Mouse (Mus musculus) limb, embryonic 10.5 days (tissue): ENCODE results near the gene 1700023F06Rik. TPM values are rescaled to one million over a fixed set of nuclear protein-coding genes. Genes with fewer than 3 reads are reported as not detected.
"Not testable (repeated sequence)": the region's sequence is repeated elsewhere in the genome, so short reads cannot be mapped to it uniquely, and the experiment has no call there.

Source experiments
- DNase-seq: peaks from one replicate; pipeline ENCODE4 v3.0.0-alpha.2; 2017; ENCODE audit warnings: low spot score
- H3K27ac ChIP-seq: fragments of 300-500 bp; sonication (generic); 2 replicates; pipeline ENCODE4 v1.5.1; 2016; ENCODE audit warnings: mild to moderate bottlenecking
- H3K27me3 ChIP-seq: fragments of 300-500 bp; sonication (generic); 2 replicates; pipeline ENCODE4 v1.6.1; 2016; ENCODE audit warnings: low read depth, mild to moderate bottlenecking; ENCODE audit not compliant: poor library complexity, severe bottlenecking
- H3K36me3 ChIP-seq: fragments of 300-500 bp; sonication (generic); 2 replicates; pipeline ENCODE4 v1.6.1; 2016; ENCODE audit warnings: mild to moderate bottlenecking, moderate library complexity
- H3K4me1 ChIP-seq: fragments of 300-500 bp; sonication (generic); 2 replicates; pipeline ENCODE4 v1.6.1; 2016
- H3K4me3 ChIP-seq: fragments of 300-500 bp; sonication (generic); 2 replicates; pipeline ENCODE4 v1.5.1; 2016; ENCODE audit warnings: mild to moderate bottlenecking, moderate library complexity
- H3K9me3 ChIP-seq: fragments of 300-500 bp; sonication (generic); replicated peaks from 2 replicates; pipeline ENCODE4 v1.6.1; 2016; ENCODE audit warnings: mild to moderate bottlenecking
- WGBS: fragments of 180-500 bp; shearing (Covaris S2); methylation state at CpG from one replicate; pipeline ENCODE4 v1.1.7; 2016; 5-methylcytosine and 5-hydroxymethylcytosine counted together
- polyA plus RNA-seq: library from polyadenylated mRNA; unstranded; fragments of >200 nt; fragmentation: Nextera tagmentation; extraction: Ambion mirVana; gene quantifications from 2 replicates; pipeline ENCODE4 v1.2.1, GENCODE M21; 2016

1700023F06Rik gene
- polyA plus RNA-seq, 1 experiment from 2014 or later, result 0.29 TPM

- Histone ChIP-seq H3K27me3 (no peaks in the 10 kb centered on the region), H3K36me3 (peaks cover 42% of the 10 kb centered on the region), H3K4me1 (peaks cover 20% of the 10 kb centered on the region), H3K9me3 (no peaks in the 10 kb centered on the region), H3K4me3 (no peak overlapping the region), H3K27ac (no peak overlapping the region)
- no peak for DNase-seq
- 88% methylated on average over 10 of the region's 10 CpGs for WGBS
Measured at GRCm38 (mm10) chr11:103236903-103237302, 28.5 kb upstream of the 1700023F06Rik start.

- 81% methylated on average over 6 of the region's 6 CpGs for WGBS
Measured at GRCm38 (mm10) chr11:103236431-103236830, 28.1 kb upstream of the 1700023F06Rik start.

GRCm38 (mm10) chr11:103235702-103236101, 27.3 kb upstream of the 1700023F06Rik start:
- Histone ChIP-seq H3K27ac (0 out of 2 replicates have a peak overlapping the region, but pooled peaks have one; percentile 7), H3K4me3 (no peak overlapping the region), H3K36me3 (peaks cover 41% of the 10 kb centered on the region), H3K27me3 (no peaks in the 10 kb centered on the region), H3K4me1 (peaks cover 9% of the 10 kb centered on the region), H3K9me3 (no peaks in the 10 kb centered on the region)
- WGBS, result 68% methylated on average over 11 of the region's 11 CpGs
- DNase-seq, result no peak

More at GRCm38 (mm10) chr11:103236431-103236830, 28.1 kb upstream of the 1700023F06Rik start:
- no peak overlapping the region for H3K27ac ChIP-seq
- no peaks in the 10 kb centered on the region for H3K9me3 ChIP-seq
- no peaks in the 10 kb centered on the region for H3K27me3 ChIP-seq
- no peak for DNase-seq
- no peak overlapping the region for H3K4me3 ChIP-seq
- peaks cover 15% of the 10 kb centered on the region for H3K4me1 ChIP-seq
- peaks cover 42% of the 10 kb centered on the region for H3K36me3 ChIP-seq

- H3K36me3 ChIP-seq, result peaks cover 44% of the 10 kb centered on the region
- DNase-seq, result no peak
- 93% methylated on average over 1 of the region's 1 CpGs for WGBS
Measured at GRCm38 (mm10) chr11:103234447-103234846, 26.1 kb upstream of the 1700023F06Rik start.

DNA sequence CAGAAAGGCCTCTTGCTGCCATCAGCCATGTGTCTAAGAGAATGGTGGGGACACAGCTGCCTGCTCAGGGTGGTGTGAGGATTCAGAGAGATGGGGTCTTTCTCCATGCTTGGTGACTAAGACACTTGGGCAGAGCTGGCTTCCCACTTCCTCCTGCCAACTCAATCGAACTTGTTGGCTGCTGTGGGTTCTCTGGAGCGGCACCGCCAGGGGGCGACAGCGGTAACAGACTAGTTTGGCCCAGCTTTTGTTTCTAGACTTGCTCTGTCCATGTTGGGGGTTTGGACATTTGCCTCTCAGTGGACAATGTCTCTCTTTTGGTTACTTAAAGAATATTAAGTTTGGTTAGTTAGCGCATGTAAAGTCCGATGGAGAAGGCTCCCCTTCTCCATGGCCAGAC, 24.6 kb upstream of the 1700023F06Rik start:
- Histone ChIP-seq H3K27ac (no peak overlapping the region), H3K4me1 (peaks cover 9% of the 10 kb centered on the region), H3K4me3 (no peak overlapping the region), H3K9me3 (no peaks in the 10 kb centered on the region), H3K27me3 (no peaks in the 10 kb centered on the region), H3K36me3 (peaks cover 41% of the 10 kb centered on the region)
- peak; percentile 85 for DNase-seq
- WGBS, result 40% methylated on average over 7 of the region's 7 CpGs

More at GRCm38 (mm10) chr11:103234447-103234846, 26.1 kb upstream of the 1700023F06Rik start:
- Histone ChIP-seq H3K27ac (no peak overlapping the region), H3K9me3 (no peaks in the 10 kb centered on the region), H3K4me3 (no peak overlapping the region), H3K4me1 (peaks cover 9% of the 10 kb centered on the region), H3K27me3 (no peaks in the 10 kb centered on the region)

GRCm38 (mm10) chr11:103231367-103231766, 23.0 kb upstream of the 1700023F06Rik start:
- H3K27ac ChIP-seq, result no peak overlapping the region; the same call in 1 of the 2 replicates
- H3K4me3 ChIP-seq, result no peak overlapping the region
- peaks cover 43% of the 10 kb centered on the region for H3K36me3 ChIP-seq
- peaks cover 9% of the 10 kb centered on the region for H3K4me1 ChIP-seq
- no peaks in the 10 kb centered on the region for H3K27me3 ChIP-seq
- DNase-seq, result no peak
- WGBS, result 95% methylated on average over 7 of the region's 7 CpGs
- no peaks in the 10 kb centered on the region for H3K9me3 ChIP-seq

DNA sequence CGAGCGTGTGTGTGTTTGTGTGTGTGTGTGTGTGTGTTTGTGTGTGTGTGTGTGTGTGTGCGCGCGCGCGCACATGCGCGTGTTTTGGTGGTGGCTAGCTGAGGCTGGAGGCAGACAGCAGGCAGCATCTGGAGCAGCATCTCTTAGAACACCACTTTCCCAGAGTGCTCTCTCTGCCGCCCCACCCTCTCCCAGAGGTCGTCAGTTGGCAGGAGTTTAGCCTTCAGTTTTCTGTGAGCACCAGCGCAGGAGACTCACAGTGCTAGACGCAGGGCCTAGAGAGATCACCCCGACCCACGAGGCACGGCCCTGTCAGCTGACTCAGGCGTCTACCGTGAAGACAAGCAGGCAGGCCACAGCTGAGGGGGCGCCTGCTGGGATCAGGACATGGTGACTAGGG, 22.3 kb upstream of the 1700023F06Rik start:
- Histone ChIP-seq H3K36me3 (peaks cover 46% of the 10 kb centered on the region), H3K4me1 (peaks cover 9% of the 10 kb centered on the region), H3K27me3 (no peaks in the 10 kb centered on the region), H3K27ac (peak overlapping the region; percentile 34; the same call in 1 of the 2 replicates), H3K4me3 (no peak overlapping the region), H3K9me3 (no peaks in the 10 kb centered on the region)
- 84% methylated on average over 19 of the region's 19 CpGs for WGBS
- DNase-seq, result no peak

DNA sequence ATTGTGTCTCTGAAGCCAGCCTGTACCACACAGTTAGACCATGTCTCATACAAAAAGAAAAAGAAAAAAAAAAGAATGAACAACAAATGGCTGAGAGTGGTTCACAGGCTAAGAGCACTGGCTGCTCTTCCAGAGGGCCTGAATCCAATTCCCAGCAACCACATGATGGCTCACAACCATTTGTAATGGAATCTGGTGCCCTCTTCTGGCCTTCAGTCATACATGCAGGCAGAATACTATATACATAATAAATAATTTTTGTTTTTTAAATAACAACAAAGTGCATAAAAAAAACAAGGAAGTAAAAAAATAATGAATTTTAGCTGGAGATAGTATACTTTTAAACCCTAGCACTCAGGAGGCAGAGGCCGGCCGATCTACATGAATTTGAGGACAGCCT, 21.2 kb upstream of the 1700023F06Rik start:
- no peaks in the 10 kb centered on the region for H3K9me3 ChIP-seq
- WGBS, result 96% methylated on average over 2 of the region's 2 CpGs
- H3K4me3 ChIP-seq, result no peak overlapping the region
- no peak for DNase-seq
- H3K36me3 ChIP-seq, result peaks cover 56% of the 10 kb centered on the region
- H3K27me3 ChIP-seq, result no peaks in the 10 kb centered on the region
- peaks cover 17% of the 10 kb centered on the region for H3K4me1 ChIP-seq
- no peak overlapping the region for H3K27ac ChIP-seq

- no peaks in the 10 kb centered on the region for H3K9me3 ChIP-seq
- H3K4me1 ChIP-seq, result peaks cover 15% of the 10 kb centered on the region
- no peak overlapping the region for H3K4me3 ChIP-seq
- 62% methylated on average over 18 of the region's 18 CpGs for WGBS
- peaks cover 14% of the 10 kb centered on the region for H3K27me3 ChIP-seq
- H3K36me3 ChIP-seq, result peaks cover 70% of the 10 kb centered on the region
- peak overlapping the region; percentile 53 for H3K27ac ChIP-seq
- no peak for DNase-seq
Measured at GRCm38 (mm10) chr11:103223951-103224456, 15.6 kb upstream of the 1700023F06Rik start.

DNA sequence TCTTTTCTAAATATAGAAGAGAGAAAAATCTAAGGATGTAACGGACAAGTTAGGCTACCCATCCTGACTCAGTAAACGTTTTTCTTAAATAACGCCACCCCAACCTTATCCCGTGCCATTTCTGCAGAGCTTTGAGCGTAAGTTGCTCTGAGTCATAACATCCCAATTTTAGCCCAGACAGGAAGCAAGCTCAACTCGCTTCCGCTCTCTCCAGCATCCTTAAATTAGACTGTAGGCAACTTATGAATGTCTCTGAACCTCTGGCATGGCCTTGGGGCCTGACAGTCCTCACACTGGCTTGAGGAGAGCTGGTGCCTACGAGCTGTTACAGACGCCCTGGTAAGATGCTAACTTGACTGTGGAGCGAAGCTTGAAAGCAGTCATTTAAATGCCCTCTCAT, 15.1 kb upstream of the 1700023F06Rik start:
- Histone ChIP-seq H3K27me3 (peaks cover 20% of the 10 kb centered on the region), H3K4me1 (peaks cover 18% of the 10 kb centered on the region), H3K9me3 (no peaks in the 10 kb centered on the region), H3K4me3 (no peak overlapping the region), H3K27ac (no peak overlapping the region), H3K36me3 (peaks cover 65% of the 10 kb centered on the region)
- WGBS, result 90% methylated on average over 10 of the region's 10 CpGs
- DNase-seq, result no peak

DNA sequence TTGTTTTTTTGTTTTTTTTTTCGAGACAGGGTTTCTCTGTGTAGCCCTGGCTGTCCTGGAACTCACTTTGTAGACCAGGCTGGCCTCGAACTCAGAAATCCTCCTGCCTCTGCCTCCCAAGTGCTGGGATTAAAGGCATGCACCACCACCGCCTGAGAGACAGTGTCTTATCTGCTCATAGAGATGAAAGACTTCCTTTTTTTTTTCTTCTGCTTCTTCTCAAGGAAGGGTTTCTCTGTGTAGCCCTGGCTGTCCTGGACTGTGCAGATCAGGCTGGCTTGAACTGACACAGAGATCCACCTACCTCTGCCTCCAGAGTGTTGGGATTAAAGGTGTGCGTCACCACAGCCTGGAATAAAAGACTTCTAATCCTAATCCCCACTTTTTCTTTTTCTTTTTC, 14.4 kb upstream of the 1700023F06Rik start:
- not testable (repeated sequence) for H3K27ac ChIP-seq, H3K4me3 ChIP-seq, DNase-seq, H3K9me3 ChIP-seq
- 87% methylated on average over 4 of the region's 4 CpGs for WGBS
- Histone ChIP-seq H3K4me1 (peaks cover 25% of the 10 kb centered on the region), H3K27me3 (peaks cover 27% of the 10 kb centered on the region), H3K36me3 (peaks cover 62% of the 10 kb centered on the region)

DNA sequence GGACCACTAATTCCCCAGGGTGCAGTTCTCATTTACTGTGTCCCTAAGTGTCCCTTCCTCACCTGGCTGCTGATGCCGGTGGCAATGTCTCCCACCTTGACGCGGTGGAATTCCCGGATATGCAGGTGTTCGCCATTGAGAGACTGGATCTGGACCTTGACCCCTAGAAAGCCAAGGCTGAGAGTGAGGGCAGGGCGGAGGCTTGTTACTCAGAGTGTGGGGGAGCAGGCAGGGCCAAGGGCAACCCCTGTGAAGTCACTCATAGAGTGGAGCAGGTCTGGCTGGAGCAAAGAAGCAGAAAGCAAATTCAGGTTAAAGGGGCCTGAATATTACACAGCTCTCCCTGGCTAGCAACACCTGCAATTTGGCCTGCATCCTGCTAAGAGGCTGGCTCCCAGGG, 13.1 kb upstream of the 1700023F06Rik start:
- Histone ChIP-seq H3K4me1 (peaks cover 27% of the 10 kb centered on the region), H3K27me3 (peaks cover 39% of the 10 kb centered on the region), H3K27ac (no peak overlapping the region), H3K36me3 (peaks cover 49% of the 10 kb centered on the region), H3K4me3 (no peak overlapping the region), H3K9me3 (no peaks in the 10 kb centered on the region)
- DNase-seq, result no peak
- 91% methylated on average over 6 of the region's 6 CpGs for WGBS

GRCm38 (mm10) chr11:103219995-103220394, 11.6 kb upstream of the 1700023F06Rik start:
- peaks cover 22% of the 10 kb centered on the region for H3K4me1 ChIP-seq
- H3K36me3 ChIP-seq, result peaks cover 39% of the 10 kb centered on the region
- no peak overlapping the region for H3K4me3 ChIP-seq
- H3K9me3 ChIP-seq, result no peaks in the 10 kb centered on the region
- 86% methylated on average over 4 of the region's 4 CpGs for WGBS
- H3K27ac ChIP-seq, result no peak overlapping the region
- no peak for DNase-seq
- peaks cover 51% of the 10 kb centered on the region for H3K27me3 ChIP-seq

DNA sequence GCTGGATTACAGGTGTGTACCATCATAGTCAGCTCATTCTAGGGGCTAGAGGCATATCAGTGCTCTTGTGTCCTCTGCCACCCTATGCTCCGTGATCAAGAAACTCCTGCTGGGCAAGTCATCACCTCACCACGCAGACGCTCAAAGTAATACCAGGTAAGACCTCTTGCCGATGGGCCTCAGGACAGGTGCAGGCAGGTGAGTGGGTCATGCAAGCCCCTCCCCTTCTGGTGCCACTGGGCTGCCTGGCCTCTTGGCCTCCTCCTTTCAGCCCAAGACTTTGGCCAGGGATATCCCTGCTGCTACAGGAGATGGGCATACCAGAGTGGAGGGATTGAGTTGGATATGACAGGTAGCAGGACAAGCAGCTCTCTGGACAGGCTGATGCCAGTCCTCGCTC, 10.9 kb upstream of the 1700023F06Rik start:
- H3K4me3 ChIP-seq, result no peak overlapping the region
- no peaks in the 10 kb centered on the region for H3K9me3 ChIP-seq
- H3K27me3 ChIP-seq, result peaks cover 51% of the 10 kb centered on the region
- WGBS, result 85% methylated on average over 5 of the region's 5 CpGs
- DNase-seq, result no peak
- H3K27ac ChIP-seq, result no peak overlapping the region
- H3K4me1 ChIP-seq, result peaks cover 16% of the 10 kb centered on the region
- H3K36me3 ChIP-seq, result peaks cover 33% of the 10 kb centered on the region
